Mouse (Mus musculus) MEL (cell line): ENCODE measurements around the gene Ubl4a.

Experiments used
- BHLHE40 ChIP-seq: IDR thresholded peaks from 2 replicates; pipeline ENCODE4 v1.6.1; 2012; ENCODE audit warnings: low read depth, mild to moderate bottlenecking, inconsistent platforms, low read length, improper control_type of control experiment, borderline replicate concordance
- CTCF ChIP-seq, 3 experiments: IDR thresholded peaks in 2 of 3; conservative IDR thresholded peaks in 1 of 3; 2 replicates each; pipeline ENCODE4 v1.5.1; 2011 to 2012; ENCODE audit warnings: low read length in 3 of 3, low read depth in 2 of 3, mild to moderate bottlenecking in 2 of 3, improper control_type of control experiment in 1 of 3, inconsistent platforms in 1 of 3, mixed read lengths in 1 of 3, moderate library complexity in 1 of 3; ENCODE audit not compliant: control insufficient read depth in 1 of 3, insufficient read depth in 1 of 3, poor library complexity in 1 of 3, severe bottlenecking in 1 of 3
- EP300 ChIP-seq, 2 experiments: IDR thresholded peaks; 2 replicates each; pipeline ENCODE4 v1.6.1; 2011; ENCODE audit warnings: improper control_type of control experiment in 2 of 2, low read length in 2 of 2, low read depth in 1 of 2, mild to moderate bottlenecking in 1 of 2
- MAFK ChIP-seq: IDR thresholded peaks from 2 replicates; pipeline ENCODE4 v1.6.1; 2011; ENCODE audit warnings: low read depth, mild to moderate bottlenecking, low read length, improper control_type of control experiment, borderline replicate concordance
- MAZ ChIP-seq: IDR thresholded peaks from 2 replicates; pipeline ENCODE4 v1.6.1; 2012; ENCODE audit warnings: low read depth, mild to moderate bottlenecking, inconsistent platforms, low read length, improper control_type of control experiment
- MYB ChIP-seq: IDR thresholded peaks from 2 replicates; pipeline ENCODE4 v1.6.1; 2011; ENCODE audit warnings: mild to moderate bottlenecking, low read depth, low read length, improper control_type of control experiment
- NELFE ChIP-seq: IDR thresholded peaks from 2 replicates; pipeline ENCODE4 v1.6.1; 2011; ENCODE audit warnings: low read depth, low read length, improper control_type of control experiment
- NRF1 ChIP-seq: IDR thresholded peaks from 2 replicates; pipeline ENCODE4 v1.6.1; 2014; ENCODE audit warnings: low read depth, mild to moderate bottlenecking, inconsistent platforms, low read length, improper control_type of control experiment, moderate library complexity; ENCODE audit not compliant: poor library complexity, insufficient read depth, severe bottlenecking
- POLR2AphosphoS2 ChIP-seq: IDR thresholded peaks from 2 replicates; pipeline ENCODE4 v1.6.1; 2011; ENCODE audit warnings: low read length, improper control_type of control experiment
- TAL1 ChIP-seq: IDR thresholded peaks from 2 replicates; pipeline ENCODE4 v1.6.1; 2012; ENCODE audit warnings: mild to moderate bottlenecking, inconsistent platforms, low read length, moderate library complexity, mixed read lengths
- ZC3H11A ChIP-seq: IDR thresholded peaks from 2 replicates; pipeline ENCODE4 v1.6.1; 2012; ENCODE audit warnings: low read depth, mild to moderate bottlenecking, inconsistent platforms, low read length, improper control_type of control experiment
- ZKSCAN1 ChIP-seq: IDR thresholded peaks from 2 replicates; pipeline ENCODE4 v1.6.1; 2012; ENCODE audit warnings: low read depth, mild to moderate bottlenecking, inconsistent platforms, low read length, improper control_type of control experiment, moderate library complexity

DNA sequence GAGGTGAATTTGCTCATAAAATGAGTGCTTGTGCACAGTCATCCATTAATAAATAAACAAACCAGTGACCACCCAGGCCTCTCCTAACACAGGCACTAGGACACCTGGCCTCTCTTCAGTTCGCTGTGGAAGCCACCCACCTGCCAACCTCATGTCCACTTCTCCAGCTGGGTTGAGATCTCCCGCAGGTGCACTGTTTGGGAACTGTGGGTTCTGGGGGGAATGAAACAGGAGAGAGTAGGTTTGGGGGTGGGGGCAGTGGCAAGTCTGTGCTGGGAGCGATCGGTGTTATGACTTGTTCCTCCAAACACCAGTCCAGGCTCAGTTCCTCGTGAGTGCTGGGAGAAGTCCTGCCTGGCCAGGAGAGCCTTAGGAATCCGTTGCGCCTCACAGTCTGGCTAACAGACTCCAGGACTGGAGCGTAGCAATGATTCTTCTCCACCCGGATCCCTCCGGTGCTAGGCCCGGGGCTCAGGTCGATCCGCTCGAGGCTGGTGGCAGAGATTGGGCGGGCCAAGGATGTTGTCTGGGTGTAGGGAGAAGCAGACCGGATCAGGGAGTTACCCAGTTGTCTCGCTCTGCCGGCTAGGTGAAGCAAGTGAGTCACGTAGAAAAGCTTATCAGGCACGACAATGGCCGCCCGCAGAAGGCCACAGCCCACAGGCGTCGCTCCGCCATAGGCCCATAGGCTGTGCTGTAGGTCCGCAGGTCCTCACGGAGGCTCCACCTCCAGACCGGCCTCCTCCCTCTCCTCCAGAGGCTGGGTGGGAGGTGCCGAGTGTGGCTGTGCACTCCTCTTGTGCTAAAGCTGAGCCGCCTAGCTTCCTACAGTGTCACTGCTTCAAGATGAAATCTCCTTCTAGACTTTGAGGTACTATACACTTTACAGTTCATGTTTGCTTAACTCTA, 19.8 kb upstream of the Ubl4a start, which contains the start of the genes Fam3a and Ikbkg:
- TF ChIP-seq EP300 (IDR thresholded peaks at IDR 0.05; ENCODE audit: low read depth in 1 of 2, low read length in 2 of 2) = no peak
- peak; percentile 73 for TF ChIP-seq NELFE
- no peak for TF ChIP-seq BHLHE40
- TF ChIP-seq NRF1 = no peak
- no peak for TF ChIP-seq MAZ
- no peak for TF ChIP-seq MYB
- TF ChIP-seq ZC3H11A = no peak
- no peak for TF ChIP-seq MAFK
- TF ChIP-seq CTCF (IDR thresholded peaks at IDR 0.05 in 2 of 3, conservative IDR thresholded peaks at IDR 0.05 in 1 of 3; ENCODE audit: control insufficient read depth in 1 of 3, insufficient read depth in 1 of 3, low read depth in 2 of 3, low read length in 3 of 3, poor library complexity in 1 of 3, severe bottlenecking in 1 of 3) = peak in 1 of 3 experiments; percentile 20; a peak in 1 of 6 replicates
- TF ChIP-seq TAL1 = peak; percentile 46
- TF ChIP-seq ZKSCAN1 = no peak
- TF ChIP-seq POLR2AphosphoS2 = no peak
